Mouse (Mus musculus) stomach, postnatal 0 days (tissue): Measurements from ENCODE around the gene Tyrp1. TPM values are rescaled to one million over a fixed set of nuclear protein-coding genes. Genes with fewer than 3 reads are reported as not detected.

Source experiments
- ATAC-seq: fragments of 200-750 bp; cut with Nextera tagmentation; 2 replicates; pipeline ENCODE4 v1.8.0; 2017; ENCODE audit not compliant: low FRiP score, low TSS enrichment
- DNase-seq: peaks from one replicate; pipeline ENCODE4 v3.0.0-alpha.2; 2016; ENCODE audit warnings: low spot score
- H3K27ac ChIP-seq: fragments of 300-500 bp; sonication (generic); replicated peaks from 2 replicates; pipeline ENCODE4 v1.5.1; 2014; ENCODE audit warnings: mild to moderate bottlenecking, control low read depth
- H3K27me3 ChIP-seq: fragments of 300-500 bp; sonication (generic); 2 replicates; pipeline ENCODE4 v1.6.1; 2014; ENCODE audit warnings: low read length; ENCODE audit not compliant: control insufficient read depth, insufficient read depth
- H3K36me3 ChIP-seq: fragments of 300-500 bp; sonication (generic); 2 replicates; pipeline ENCODE4 v1.6.1; 2014; ENCODE audit warnings: low read length, mixed read lengths; ENCODE audit not compliant: control insufficient read depth, insufficient read depth
- H3K4me1 ChIP-seq: fragments of 300-500 bp; sonication (generic); replicated peaks from 2 replicates; pipeline ENCODE4 v1.6.1; 2014; ENCODE audit warnings: antibody characterized with exemption; ENCODE audit not compliant: control insufficient read depth, insufficient read depth
- H3K4me2 ChIP-seq: fragments of 300-500 bp; sonication (generic); replicated peaks from 2 replicates; pipeline ENCODE4 v1.6.1; 2014; ENCODE audit warnings: low read depth, mild to moderate bottlenecking, control low read depth, moderate library complexity
- H3K4me3 ChIP-seq: fragments of 300-500 bp; sonication (generic); 2 replicates; pipeline ENCODE4 v1.5.1; 2014; ENCODE audit warnings: low read depth, low read length, control low read depth
- H3K9ac ChIP-seq: fragments of 300-500 bp; sonication (generic); 2 replicates; pipeline ENCODE4 v1.6.1; 2014; ENCODE audit warnings: mild to moderate bottlenecking, low read length, control low read depth, mixed read lengths
- H3K9me3 ChIP-seq: fragments of 300-500 bp; sonication (generic); 2 replicates; pipeline ENCODE4 v1.6.1; 2016; ENCODE audit warnings: low read length; ENCODE audit not compliant: control insufficient read depth
- CTCF ChIP-seq: IDR thresholded peaks from 2 replicates; pipeline ENCODE4 v1.5.1; 2016; ENCODE audit warnings: antibody characterized with exemption, low read depth, mild to moderate bottlenecking, moderate library complexity
- EP300 ChIP-seq: optimal IDR thresholded peaks from 2 replicates; pipeline ENCODE3; 2016; ENCODE audit warnings: antibody characterized with exemption
- WGBS: fragments of 180-500 bp; shearing (Covaris S2); extraction: QIAGEN DNeasy Blood & Tissue Kit; methylation state at CpG from one replicate; pipeline ENCODE4 v1.1.7; 2014; 5-methylcytosine and 5-hydroxymethylcytosine counted together
- polyA plus RNA-seq: library from polyadenylated mRNA; unstranded; fragments of >200 nt; fragmentation: Nextera tagmentation; extraction: Ambion mirVana; gene quantifications from 2 replicates; pipeline ENCODE4 v1.2.1, GENCODE M21; 2015

Tyrp1 gene
- polyA plus RNA-seq, result not detected in 2 replicates

GRCm38 (mm10) chr4:80834050-80834449, at the start of gene Tyrp1:
Gene Tyrp1, plus strand, starts transcription at chr4:80834123.
- no peak within 1 kb of the TSS for H3K9ac ChIP-seq
- DNase-seq (no peak), ATAC-seq (no peak)
- no peak within 1 kb of the TSS for H3K4me2 ChIP-seq
- H3K36me3 ChIP-seq, result no peaks in the 10 kb centered on the region
- 41% methylated on average over 3 of the region's 3 CpGs for WGBS
- H3K4me3 ChIP-seq, result no peak within 1 kb of the TSS
- no peak within 1 kb of the TSS for H3K27ac ChIP-seq
- H3K4me1 ChIP-seq, result no peaks in the 10 kb centered on the region
- TF ChIP-seq EP300, result no peak
- no peak for TF ChIP-seq CTCF
- H3K27me3 ChIP-seq, result no peaks in the 10 kb centered on the region
- no peaks in the 10 kb centered on the region for H3K9me3 ChIP-seq

- H3K9ac ChIP-seq, result no peak overlapping the region
- DNase-seq (no peak), ATAC-seq (no peak)
- H3K4me1 ChIP-seq, result no peaks in the 10 kb centered on the region
- no peak overlapping the region for H3K4me2 ChIP-seq
- no peak overlapping the region for H3K27ac ChIP-seq
- H3K4me3 ChIP-seq, result no peak overlapping the region
- WGBS, result 84% methylated on average over 1 of the region's 1 CpGs
- no peaks in the 10 kb centered on the region for H3K36me3 ChIP-seq
- TF ChIP-seq CTCF, result no peak
- TF ChIP-seq EP300, result no peak
- H3K27me3 ChIP-seq, result no peaks in the 10 kb centered on the region
- no peaks in the 10 kb centered on the region for H3K9me3 ChIP-seq
Observed at GRCm38 (mm10) chr4:80788339-80788738, 45.6 kb upstream of the Tyrp1 start.

- H3K9ac ChIP-seq, result no peak overlapping the region
- no peak for ATAC-seq
- no peaks in the 10 kb centered on the region for H3K27me3 ChIP-seq
- no peaks in the 10 kb centered on the region for H3K36me3 ChIP-seq
- H3K4me2 ChIP-seq, result no peak overlapping the region
- H3K27ac ChIP-seq, result no peak overlapping the region
- no peak for DNase-seq
- no peaks in the 10 kb centered on the region for H3K4me1 ChIP-seq
- TF ChIP-seq CTCF (no peak), EP300 (no peak)
- H3K4me3 ChIP-seq, result no peak overlapping the region
- no peaks in the 10 kb centered on the region for H3K9me3 ChIP-seq
Observed at GRCm38 (mm10) chr4:80819511-80819910, 14.4 kb upstream of the Tyrp1 start.

- H3K27me3 ChIP-seq, result no peaks in the 10 kb centered on the region
- no peak for TF ChIP-seq CTCF
- no peaks in the 10 kb centered on the region for H3K9me3 ChIP-seq
- DNase-seq, result no peak
- 82% methylated on average over 3 of the region's 3 CpGs for WGBS
- no peak overlapping the region for H3K9ac ChIP-seq
- no peak for ATAC-seq
- no peak overlapping the region for H3K4me3 ChIP-seq
- H3K27ac ChIP-seq, result no peak overlapping the region
- no peaks in the 10 kb centered on the region for H3K4me1 ChIP-seq
- no peaks in the 10 kb centered on the region for H3K36me3 ChIP-seq
- no peak overlapping the region for H3K4me2 ChIP-seq
Observed at GRCm38 (mm10) chr4:80821945-80822344, 12.0 kb upstream of the Tyrp1 start.

GRCm38 (mm10) chr4:80828232-80828631, 5.7 kb upstream of the Tyrp1 start:
- Histone ChIP-seq H3K4me2 (no peak overlapping the region), H3K9me3 (no peaks in the 10 kb centered on the region), H3K27me3 (no peaks in the 10 kb centered on the region), H3K36me3 (no peaks in the 10 kb centered on the region), H3K4me3 (no peak overlapping the region), H3K4me1 (no peaks in the 10 kb centered on the region), H3K9ac (no peak overlapping the region), H3K27ac (no peak overlapping the region)
- WGBS, result 28% methylated on average over 2 of the region's 2 CpGs
- no peak for TF ChIP-seq CTCF
- no peak for TF ChIP-seq EP300
- no peak for DNase-seq
- ATAC-seq, result no peak

- TF ChIP-seq EP300 (no peak), CTCF (no peak)
- 68% methylated on average over 4 of the region's 4 CpGs for WGBS
Observed at GRCm38 (mm10) chr4:80839317-80839716, 5.4 kb downstream of the Tyrp1 start.

GRCm38 (mm10) chr4:80841980-80842379, 8.1 kb downstream of the Tyrp1 start:
- TF ChIP-seq EP300, result no peak
- TF ChIP-seq CTCF, result no peak
- H3K9ac ChIP-seq, result no peak overlapping the region
- DNase-seq, result no peak
- no peaks in the 10 kb centered on the region for H3K9me3 ChIP-seq
- no peak for ATAC-seq
- no peaks in the 10 kb centered on the region for H3K36me3 ChIP-seq
- 69% methylated on average over 1 of the region's 1 CpGs for WGBS
- no peak overlapping the region for H3K27ac ChIP-seq
- no peaks in the 10 kb centered on the region; the same call in 1 of the 2 replicates for H3K4me1 ChIP-seq
- no peak overlapping the region for H3K4me2 ChIP-seq
- no peaks in the 10 kb centered on the region for H3K27me3 ChIP-seq
- H3K4me3 ChIP-seq, result no peak overlapping the region

More at GRCm38 (mm10) chr4:80839317-80839716, 5.4 kb downstream of the Tyrp1 start:
- H3K27me3 ChIP-seq, result no peaks in the 10 kb centered on the region
- H3K4me2 ChIP-seq, result no peak overlapping the region
- ATAC-seq, result no peak
- no peak overlapping the region for H3K4me3 ChIP-seq
- H3K27ac ChIP-seq, result no peak overlapping the region
- no peak overlapping the region for H3K9ac ChIP-seq
- H3K9me3 ChIP-seq, result no peaks in the 10 kb centered on the region
- H3K4me1 ChIP-seq, result no peaks in the 10 kb centered on the region; the same call in 1 of the 2 replicates
- no peak for DNase-seq
- H3K36me3 ChIP-seq, result no peaks in the 10 kb centered on the region
